Mouse (Mus musculus) kidney, embryonic 16.5 days (tissue): ENCODE measurements around the gene Atp6v0a1. TPM values are rescaled to one million over a fixed set of nuclear protein-coding genes. Genes with fewer than 3 reads are reported as not detected.

ENCODE experiments used
- ATAC-seq: fragments of 200-750 bp; cut with Nextera tagmentation; 2 replicates; pipeline ENCODE4 v1.8.0; 2017; ENCODE audit warnings: moderate TSS enrichment; ENCODE audit not compliant: low FRiP score, low TSS enrichment
- H3K27ac ChIP-seq: fragments of 300-500 bp; sonication (generic); 2 replicates; pipeline ENCODE4 v1.5.1; 2014; ENCODE audit warnings: low read length
- H3K27me3 ChIP-seq: fragments of 300-500 bp; sonication (generic); 2 replicates; pipeline ENCODE4 v1.6.1; 2014; ENCODE audit warnings: low read length, control low read depth, mixed read lengths; ENCODE audit not compliant: insufficient read depth
- H3K36me3 ChIP-seq: fragments of 300-500 bp; sonication (generic); 2 replicates; pipeline ENCODE4 v1.6.1; 2014; ENCODE audit warnings: low read length, control low read depth, mixed read lengths; ENCODE audit not compliant: insufficient read depth
- H3K4me1 ChIP-seq: fragments of 300-500 bp; sonication (generic); 2 replicates; pipeline ENCODE4 v1.6.1; 2014; ENCODE audit warnings: low read length, control low read depth, mixed read lengths; ENCODE audit not compliant: insufficient read depth
- H3K4me2 ChIP-seq: fragments of 300-500 bp; sonication (generic); replicated peaks from 2 replicates; pipeline ENCODE4 v1.6.1; 2014; ENCODE audit warnings: low read depth, low read length
- H3K4me3 ChIP-seq: fragments of 300-500 bp; sonication (generic); 2 replicates; pipeline ENCODE4 v1.5.1; 2014; ENCODE audit warnings: mild to moderate bottlenecking, low read length
- H3K9ac ChIP-seq: fragments of 300-500 bp; sonication (generic); replicated peaks from 2 replicates; pipeline ENCODE4 v1.6.1; 2014; ENCODE audit warnings: low read length
- H3K9me3 ChIP-seq: fragments of 300-500 bp; sonication (generic); 2 replicates; pipeline ENCODE4 v1.6.1; 2016; ENCODE audit warnings: low read length, control low read depth
- WGBS: fragments of 180-500 bp; shearing (Covaris S2); extraction: QIAGEN DNeasy Blood & Tissue Kit; methylation state at CpG from one replicate; pipeline ENCODE4 v1.1.7; 2014; 5-methylcytosine and 5-hydroxymethylcytosine counted together
- polyA plus RNA-seq: library from polyadenylated mRNA; unstranded; fragments of >200 nt; fragmentation: Nextera tagmentation; extraction: Ambion mirVana; gene quantifications from 2 replicates; pipeline ENCODE4 v1.2.1, GENCODE M21; 2015

The Atp6v0a1 gene
- polyA plus RNA-seq, 1 experiment from 2014 or later = 42.2 TPM

GRCm38 (mm10) chr11:100975241-100975640, 34.0 kb upstream of the Atp6v0a1 start:
- ATAC-seq = no peak
- Histone ChIP-seq H3K4me2 (no peak overlapping the region), H3K27ac (no peak overlapping the region), H3K9ac (no peak overlapping the region), H3K27me3 (peaks cover 16% of the 10 kb centered on the region), H3K4me1 (peaks cover 12% of the 10 kb centered on the region; the same call in 1 of the 2 replicates), H3K9me3 (no peaks in the 10 kb centered on the region), H3K4me3 (no peak overlapping the region), H3K36me3 (no peaks in the 10 kb centered on the region)
- 69% methylated on average over 7 of the region's 7 CpGs for WGBS

GRCm38 (mm10) chr11:100979887-100980286, 29.4 kb upstream of the Atp6v0a1 start:
- no peak overlapping the region for H3K9ac ChIP-seq
- peaks cover 9% of the 10 kb centered on the region; the same call in 1 of the 2 replicates for H3K4me1 ChIP-seq
- 28% methylated on average over 8 of the region's 8 CpGs for WGBS
- H3K4me2 ChIP-seq = no peak overlapping the region
- H3K36me3 ChIP-seq = no peaks in the 10 kb centered on the region
- H3K27ac ChIP-seq = peak overlapping the region; percentile 34
- 0 out of 2 replicates have a peak, but pooled peaks have one; percentile 39 for ATAC-seq
- peaks cover 8% of the 10 kb centered on the region for H3K27me3 ChIP-seq
- no peaks in the 10 kb centered on the region for H3K9me3 ChIP-seq
- no peak overlapping the region for H3K4me3 ChIP-seq

GRCm38 (mm10) chr11:100980438-100980837, 28.8 kb upstream of the Atp6v0a1 start:
- peaks cover 8% of the 10 kb centered on the region for H3K27me3 ChIP-seq
- peak overlapping the region; percentile 34 for H3K27ac ChIP-seq
- no peak overlapping the region for H3K4me3 ChIP-seq
- H3K4me2 ChIP-seq = no peak overlapping the region
- H3K9me3 ChIP-seq = no peaks in the 10 kb centered on the region
- no peaks in the 10 kb centered on the region for H3K36me3 ChIP-seq
- WGBS = 95% methylated on average over 1 of the region's 1 CpGs
- H3K9ac ChIP-seq = no peak overlapping the region
- no peak for ATAC-seq
- H3K4me1 ChIP-seq = peaks cover 9% of the 10 kb centered on the region; the same call in 1 of the 2 replicates

- Histone ChIP-seq H3K4me1 (peaks cover 9% of the 10 kb centered on the region; the same call in 1 of the 2 replicates), H3K9me3 (no peaks in the 10 kb centered on the region), H3K9ac (no peak overlapping the region), H3K27me3 (peaks cover 8% of the 10 kb centered on the region), H3K4me3 (no peak overlapping the region), H3K4me2 (no peak overlapping the region), H3K27ac (no peak overlapping the region), H3K36me3 (no peaks in the 10 kb centered on the region)
- 73% methylated on average over 3 of the region's 3 CpGs for WGBS
- no peak for ATAC-seq
These were observed 28.0 kb upstream of the Atp6v0a1 start for GRCm38 (mm10) chr11:100981236-100981635.

GRCm38 (mm10) chr11:100982087-100982486, 27.2 kb upstream of the Atp6v0a1 start:
- 27% methylated on average over 8 of the region's 8 CpGs for WGBS
- no peak overlapping the region for H3K9ac ChIP-seq
- no peak overlapping the region for H3K27ac ChIP-seq
- H3K4me3 ChIP-seq = no peak overlapping the region
- ATAC-seq = no peak
- H3K4me1 ChIP-seq = peaks cover 9% of the 10 kb centered on the region; the same call in 1 of the 2 replicates
- no peaks in the 10 kb centered on the region for H3K36me3 ChIP-seq
- H3K9me3 ChIP-seq = no peaks in the 10 kb centered on the region
- no peak overlapping the region for H3K4me2 ChIP-seq
- H3K27me3 ChIP-seq = peaks cover 8% of the 10 kb centered on the region

GRCm38 (mm10) chr11:100983125-100983777, 26.0 kb upstream of the Atp6v0a1 start:
- no peaks in the 10 kb centered on the region for H3K36me3 ChIP-seq
- H3K27ac ChIP-seq = no peak overlapping the region
- H3K9ac ChIP-seq = peak overlapping the region; percentile 46
- H3K4me1 ChIP-seq = peaks cover 9% of the 10 kb centered on the region; the same call in 1 of the 2 replicates
- peak; percentile 82 for ATAC-seq
- no peaks in the 10 kb centered on the region for H3K9me3 ChIP-seq
- WGBS = 3% methylated on average over 20 of the region's 20 CpGs
- H3K27me3 ChIP-seq = peaks cover 8% of the 10 kb centered on the region
- peak overlapping the region; percentile 52 for H3K4me2 ChIP-seq
- H3K4me3 ChIP-seq = peak overlapping the region; percentile 33

GRCm38 (mm10) chr11:100983778-100984131, 25.5 kb upstream of the Atp6v0a1 start:
- Histone ChIP-seq H3K36me3 (no peaks in the 10 kb centered on the region), H3K27me3 (peaks cover 8% of the 10 kb centered on the region), H3K9ac (no peak overlapping the region), H3K4me3 (no peak overlapping the region), H3K27ac (no peak overlapping the region), H3K4me2 (0 out of 2 replicates have a peak overlapping the region, but pooled peaks have one; percentile 52), H3K4me1 (peaks cover 9% of the 10 kb centered on the region; the same call in 1 of the 2 replicates), H3K9me3 (no peaks in the 10 kb centered on the region)
- WGBS = 62% methylated on average over 7 of the region's 7 CpGs
- ATAC-seq = no peak

GRCm38 (mm10) chr11:100985607-100986006, 23.6 kb upstream of the Atp6v0a1 start:
- no peak overlapping the region for H3K27ac ChIP-seq
- no peak for ATAC-seq
- H3K4me3 ChIP-seq = no peak overlapping the region
- H3K27me3 ChIP-seq = peaks cover 8% of the 10 kb centered on the region
- no peaks in the 10 kb centered on the region for H3K36me3 ChIP-seq
- H3K9me3 ChIP-seq = no peaks in the 10 kb centered on the region
- H3K4me2 ChIP-seq = no peak overlapping the region
- H3K9ac ChIP-seq = no peak overlapping the region
- peaks cover 5% of the 10 kb centered on the region; the same call in 1 of the 2 replicates for H3K4me1 ChIP-seq
- WGBS = 57% methylated on average over 3 of the region's 3 CpGs

- H3K4me1 ChIP-seq = no peaks in the 10 kb centered on the region
- H3K36me3 ChIP-seq = no peaks in the 10 kb centered on the region
- WGBS = 86% methylated on average over 3 of the region's 3 CpGs
- no peak for ATAC-seq
- no peak overlapping the region for H3K4me3 ChIP-seq
- H3K9me3 ChIP-seq = no peaks in the 10 kb centered on the region
- no peak overlapping the region for H3K9ac ChIP-seq
- H3K27ac ChIP-seq = no peak overlapping the region
- no peak overlapping the region for H3K4me2 ChIP-seq
- H3K27me3 ChIP-seq = no peaks in the 10 kb centered on the region
These were observed 20.6 kb upstream of the Atp6v0a1 start for GRCm38 (mm10) chr11:100988674-100989073.

GRCm38 (mm10) chr11:100989666-100990065, 19.6 kb upstream of the Atp6v0a1 start:
- Histone ChIP-seq H3K27me3 (no peaks in the 10 kb centered on the region), H3K4me3 (no peak overlapping the region), H3K9ac (no peak overlapping the region), H3K4me2 (no peak overlapping the region), H3K27ac (no peak overlapping the region), H3K9me3 (no peaks in the 10 kb centered on the region), H3K4me1 (no peaks in the 10 kb centered on the region), H3K36me3 (no peaks in the 10 kb centered on the region)
- ATAC-seq = no peak
- WGBS = 59% methylated on average over 2 of the region's 2 CpGs
